Mouse (Mus musculus): ENCODE results near the gene Tfip11. TPM values are rescaled to one million over a fixed set of nuclear protein-coding genes. Genes with fewer than 3 reads are reported as not detected.
A peak's percentile ranks its signal among the peaks of the same experiment; 100 is the strongest.

Tfip11 gene
- total and polyA plus RNA-seq, 3 experiments: 16.0 to 19.4 (median 17.6) TPM

- no peaks in the 10 kb centered on the region for H3K79me2 ChIP-seq (replicated peaks; ENCODE audit: control insufficient read depth, insufficient read depth, low read length)
- no peak overlapping the region for H3K4me3 ChIP-seq
- WGBS: 41% methylated on average over 7 of the region's 7 CpGs
- no peaks in the 10 kb centered on the region for H3K27me3 ChIP-seq (ENCODE audit: control insufficient read depth, insufficient read depth, low read length)
- no peak overlapping the region for H3K9ac ChIP-seq (ENCODE audit: low read depth, low read length)
- H3K4me1 ChIP-seq (ENCODE audit: control insufficient read depth, insufficient read depth, low read length): peaks cover 1% of the 10 kb centered on the region
- H3K36me3 ChIP-seq (ENCODE audit: control insufficient read depth, insufficient read depth, low read length): no peaks in the 10 kb centered on the region
- intact Hi-C loops (cut with DNase I): no loop called here
- DNase-seq: no peak
- no peak overlapping the region for H3K27ac ChIP-seq
- TF ChIP-seq CTCF (IDR thresholded peaks at IDR 0.05) (peak; percentile 26), POLR2A (IDR thresholded peaks at IDR 0.05; ENCODE audit: insufficient read depth, low read depth, low read length) (no peak)
These were observed 13.1 kb downstream of the Tfip11 start for GRCm38 (mm10) chr5:112339215-112339614.

GRCm38 (mm10) chr5:112342463-112343204 lies 16.5 kb downstream of the Tfip11 start, which contains the start of the genes Srrd and Hps4:
Gene Srrd (minus strand): TSS chr5:112343040.
Gene Hps4 (plus strand): TSS chr5:112343083.
- intact Hi-C loops (cut with DNase I): loop anchor here (1.0 to 5.0 kb wide), 2 partner anchors 16 to 85 kb away; partner anchors contain the start of gene Tfip11
- peak within 1 kb of the TSS; percentile 80 for H3K27ac ChIP-seq
- no peaks in the 10 kb centered on the region for H3K79me2 ChIP-seq (replicated peaks; ENCODE audit: control insufficient read depth, insufficient read depth, low read length)

GRCm38 (mm10) chr5:112343205-112343595 lies 17.0 kb downstream of the Tfip11 start:
- no peak for DNase-seq

More at GRCm38 (mm10) chr5:112342463-112343204, 16.5 kb downstream of the Tfip11 start, which contains the start of the genes Srrd and Hps4:
- Histone ChIP-seq H3K9ac (ENCODE audit: low read depth, low read length) (peak within 1 kb of the TSS; percentile 91), H3K36me3 (ENCODE audit: control insufficient read depth, insufficient read depth, low read length) (no peaks in the 10 kb centered on the region), H3K27me3 (ENCODE audit: control insufficient read depth, insufficient read depth, low read length) (no peaks in the 10 kb centered on the region), H3K4me3 (peak within 1 kb of the TSS; percentile 94), H3K4me1 (ENCODE audit: control insufficient read depth, insufficient read depth, low read length) (peaks cover 3% of the 10 kb centered on the region)
- TF ChIP-seq CTCF (IDR thresholded peaks at IDR 0.05) (peak; percentile 33), EP300 (IDR thresholded peaks at IDR 0.05; ENCODE audit: insufficient read depth, low read depth, low read length) (no peak), POLR2A (IDR thresholded peaks at IDR 0.05; ENCODE audit: insufficient read depth, low read depth, low read length) (peak; percentile 53; the same call in 1 of the 2 replicates)
- WGBS: 3% methylated on average over 55 of the region's 64 CpGs
- peak; percentile 89 to 94 for DNase-seq

GRCm38 (mm10) chr5:112344092-112344960 lies 18.2 kb downstream of the Tfip11 start:
- 83% methylated on average over 6 of the region's 6 CpGs for WGBS
- Histone ChIP-seq H3K9ac (ENCODE audit: low read depth, low read length) (no peak overlapping the region), H3K27ac (no peak overlapping the region), H3K27me3 (ENCODE audit: control insufficient read depth, insufficient read depth, low read length) (no peaks in the 10 kb centered on the region), H3K36me3 (ENCODE audit: control insufficient read depth, insufficient read depth, low read length) (no peaks in the 10 kb centered on the region), H3K4me1 (ENCODE audit: control insufficient read depth, insufficient read depth, low read length) (peaks cover 3% of the 10 kb centered on the region), H3K79me2 (replicated peaks; ENCODE audit: control insufficient read depth, insufficient read depth, low read length) (no peaks in the 10 kb centered on the region), H3K4me3 (no peak overlapping the region)
- TF ChIP-seq EP300 (IDR thresholded peaks at IDR 0.05; ENCODE audit: insufficient read depth, low read depth, low read length): no peak
- no peak for TF ChIP-seq CTCF (IDR thresholded peaks at IDR 0.05)
- no peak for TF ChIP-seq POLR2A (IDR thresholded peaks at IDR 0.05; ENCODE audit: insufficient read depth, low read depth, low read length)
- intact Hi-C loops (cut with DNase I): loop anchor here (5.0 kb wide), 1 partner anchor 83 kb away; no protein-coding TSS in a partner anchor
- DNase-seq: no peak

More at GRCm38 (mm10) chr5:112343205-112343595, 17.0 kb downstream of the Tfip11 start:
- H3K79me2 ChIP-seq (replicated peaks; ENCODE audit: control insufficient read depth, insufficient read depth, low read length): no peaks in the 10 kb centered on the region
- peak overlapping the region; percentile 80 for H3K27ac ChIP-seq
- peaks cover 3% of the 10 kb centered on the region for H3K4me1 ChIP-seq (ENCODE audit: control insufficient read depth, insufficient read depth, low read length)
- H3K36me3 ChIP-seq (ENCODE audit: control insufficient read depth, insufficient read depth, low read length): no peaks in the 10 kb centered on the region
- intact Hi-C loops (cut with DNase I): loop anchor here (1.0 to 5.0 kb wide), 2 partner anchors 17 to 84 kb away; partner anchors contain the start of gene Tfip11
- H3K27me3 ChIP-seq (ENCODE audit: control insufficient read depth, insufficient read depth, low read length): no peaks in the 10 kb centered on the region
- under 1% methylated on average over 24 of the region's 24 CpGs for WGBS
- no peak for TF ChIP-seq CTCF (IDR thresholded peaks at IDR 0.05)
- no peak for TF ChIP-seq POLR2A (IDR thresholded peaks at IDR 0.05; ENCODE audit: insufficient read depth, low read depth, low read length)
- peak overlapping the region; percentile 91 for H3K9ac ChIP-seq (ENCODE audit: low read depth, low read length)
- peak overlapping the region; percentile 94 for H3K4me3 ChIP-seq

- no peak overlapping the region for H3K4me3 ChIP-seq
- no peaks in the 10 kb centered on the region for H3K27me3 ChIP-seq (ENCODE audit: control insufficient read depth, insufficient read depth, low read length)
- 78% methylated on average over 16 of the region's 16 CpGs for WGBS
- H3K27ac ChIP-seq: no peak overlapping the region
- intact Hi-C loops (cut with DNase I): no loop called here
- no peaks in the 10 kb centered on the region for H3K36me3 ChIP-seq (ENCODE audit: control insufficient read depth, insufficient read depth, low read length)
- H3K79me2 ChIP-seq (replicated peaks; ENCODE audit: control insufficient read depth, insufficient read depth, low read length): no peaks in the 10 kb centered on the region
- 0 out of 2 replicates have a peak, but pooled peaks have one; percentile 15 for TF ChIP-seq EP300 (IDR thresholded peaks at IDR 0.05; ENCODE audit: insufficient read depth, low read depth, low read length)
- TF ChIP-seq POLR2A (IDR thresholded peaks at IDR 0.05; ENCODE audit: insufficient read depth, low read depth, low read length): no peak
- no peak for TF ChIP-seq CTCF (IDR thresholded peaks at IDR 0.05)
- H3K4me1 ChIP-seq (ENCODE audit: control insufficient read depth, insufficient read depth, low read length): peaks cover 3% of the 10 kb centered on the region
- DNase-seq: peak in 1 of 2 experiments; percentile 34
- no peak overlapping the region for H3K9ac ChIP-seq (ENCODE audit: low read depth, low read length)
These were observed 20.2 kb downstream of the Tfip11 start for GRCm38 (mm10) chr5:112346211-112346965.

All from heart, adult 2 months (tissue).